Mouse (Mus musculus) limb, embryonic 13.5 days (tissue): ENCODE measurements around the gene Fam166a. TPM values are rescaled to one million over a fixed set of nuclear protein-coding genes. Genes with fewer than 3 reads are reported as not detected.
A peak's percentile ranks its signal among the peaks of the same experiment; 100 is the strongest.

ENCODE experiments used
- ATAC-seq: fragments of 200-750 bp; cut with Nextera tagmentation; 2 replicates; pipeline ENCODE4 v1.8.0; 2017; ENCODE audit warnings: low read depth, moderate number of reproducible peaks, moderate TSS enrichment; ENCODE audit not compliant: low FRiP score
- H3K27ac ChIP-seq: fragments of 300-500 bp; sonication (generic); 2 replicates; pipeline ENCODE4 v1.5.1; 2015; ENCODE audit warnings: inconsistent platforms, mild to moderate bottlenecking, moderate library complexity
- H3K27me3 ChIP-seq: fragments of 300-500 bp; sonication (generic); 2 replicates; pipeline ENCODE4 v1.6.1; 2015; ENCODE audit warnings: mild to moderate bottlenecking, inconsistent platforms
- H3K36me3 ChIP-seq: fragments of 300-500 bp; sonication (generic); 2 replicates; pipeline ENCODE4 v1.6.1; 2015; ENCODE audit warnings: inconsistent platforms, mild to moderate bottlenecking, moderate library complexity
- H3K4me1 ChIP-seq: fragments of 300-500 bp; sonication (generic); 2 replicates; pipeline ENCODE4 v1.6.1; 2015; ENCODE audit warnings: inconsistent platforms
- H3K4me2 ChIP-seq: fragments of 300-500 bp; sonication (generic); replicated peaks from 2 replicates; pipeline ENCODE4 v1.6.1; 2015; ENCODE audit warnings: inconsistent platforms, mild to moderate bottlenecking, moderate library complexity
- H3K4me3 ChIP-seq: fragments of 300-500 bp; sonication (generic); 2 replicates; pipeline ENCODE4 v1.5.1; 2015; ENCODE audit warnings: moderate library complexity, mild to moderate bottlenecking, inconsistent platforms
- H3K9ac ChIP-seq: fragments of 300-500 bp; sonication (generic); 2 replicates; pipeline ENCODE4 v1.6.1; 2015; ENCODE audit warnings: mild to moderate bottlenecking, inconsistent platforms
- H3K9me3 ChIP-seq: fragments of 300-500 bp; sonication (generic); 2 replicates; pipeline ENCODE4 v1.6.1; 2016; ENCODE audit warnings: inconsistent platforms
- WGBS: fragments of 180-500 bp; shearing (Covaris S2); methylation state at CpG from one replicate; pipeline ENCODE4 v1.1.7; 2015; 5-methylcytosine and 5-hydroxymethylcytosine counted together
- polyA plus RNA-seq: library from polyadenylated mRNA; unstranded; fragments of >200 nt; fragmentation: Nextera tagmentation; extraction: Ambion mirVana; gene quantifications from 2 replicates; pipeline ENCODE4 v1.2.1, GENCODE M21; 2015

Gene Fam166a
- polyA plus RNA-seq, 1 experiment from 2014 or later = not detected

DNA sequence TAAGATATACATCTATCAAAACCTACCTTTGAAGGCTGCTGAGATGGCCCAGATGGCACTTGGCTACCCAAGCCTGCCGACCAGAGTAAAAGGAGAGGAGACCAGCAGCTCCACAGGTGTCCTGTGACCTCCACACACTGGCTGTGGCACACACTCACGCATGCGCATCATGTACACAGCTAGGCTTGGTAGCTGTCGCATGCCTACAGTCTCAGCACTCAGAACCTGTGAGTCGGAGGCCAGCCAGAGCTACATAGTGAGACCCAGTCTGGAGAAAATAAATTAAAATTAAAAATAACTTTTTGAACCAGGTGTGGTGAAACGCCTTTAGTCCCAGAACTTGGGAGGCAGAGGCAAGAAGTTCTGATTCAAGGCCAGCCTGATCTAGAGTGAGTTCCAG lies 30.7 kb upstream of the Fam166a start:
- peaks cover 8% of the 10 kb centered on the region for H3K4me1 ChIP-seq
- H3K27me3 ChIP-seq = peaks cover 31% of the 10 kb centered on the region
- H3K9ac ChIP-seq = no peak overlapping the region
- no peak overlapping the region for H3K4me3 ChIP-seq
- H3K4me2 ChIP-seq = no peak overlapping the region
- 84% methylated on average over 6 of the region's 6 CpGs for WGBS
- ATAC-seq = no peak
- no peak overlapping the region for H3K27ac ChIP-seq
- no peaks in the 10 kb centered on the region for H3K9me3 ChIP-seq
- no peaks in the 10 kb centered on the region for H3K36me3 ChIP-seq

DNA sequence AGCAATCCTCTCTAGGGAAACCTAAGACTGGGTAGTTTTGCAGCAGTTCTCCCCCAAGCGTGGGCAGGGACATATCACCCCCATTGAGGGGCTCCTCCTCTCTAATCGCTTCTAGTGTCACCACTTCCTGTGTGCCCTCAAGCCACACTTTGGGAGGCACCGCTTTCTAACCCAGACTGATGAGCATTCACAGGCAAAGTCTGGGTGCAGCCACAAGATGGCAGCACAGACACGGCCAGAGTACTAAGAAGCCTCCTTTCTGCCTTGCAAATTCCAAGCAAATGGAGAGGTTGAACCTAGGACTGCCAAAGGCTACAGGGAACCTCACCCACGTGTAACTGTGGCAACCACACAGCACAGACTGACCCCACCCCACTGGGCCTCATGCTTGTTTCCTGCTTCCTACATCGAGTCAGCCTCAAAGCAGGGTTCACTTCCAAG lies 25.2 kb upstream of the Fam166a start:
- Histone ChIP-seq H3K36me3 (peaks cover 5% of the 10 kb centered on the region), H3K9ac (peak overlapping the region; percentile 45; the same call in 1 of the 2 replicates), H3K4me3 (no peak overlapping the region), H3K27me3 (peaks cover 38% of the 10 kb centered on the region), H3K9me3 (no peaks in the 10 kb centered on the region), H3K4me2 (peak overlapping the region; percentile 34), H3K27ac (no peak overlapping the region), H3K4me1 (peaks cover 12% of the 10 kb centered on the region)
- peak; percentile 84 for ATAC-seq
- 0% methylated on average over 6 of the region's 6 CpGs for WGBS

- Histone ChIP-seq H3K4me1 (peaks cover 12% of the 10 kb centered on the region), H3K27me3 (peaks cover 38% of the 10 kb centered on the region), H3K4me3 (no peak overlapping the region), H3K27ac (no peak overlapping the region), H3K36me3 (peaks cover 12% of the 10 kb centered on the region), H3K9me3 (no peaks in the 10 kb centered on the region), H3K4me2 (no peak overlapping the region), H3K9ac (no peak overlapping the region)
- 75% methylated on average over 5 of the region's 5 CpGs for WGBS
- no peak for ATAC-seq
Measured at GRCm38 (mm10) chr2:25194006-25194405, 24.5 kb upstream of the Fam166a start.

- H3K4me3 ChIP-seq = no peak overlapping the region
- no peak overlapping the region for H3K9ac ChIP-seq
- WGBS = 83% methylated on average over 17 of the region's 17 CpGs
- H3K27ac ChIP-seq = no peak overlapping the region
- peak overlapping the region; percentile 55 for H3K4me2 ChIP-seq
- ATAC-seq = no peak
- no peaks in the 10 kb centered on the region for H3K9me3 ChIP-seq
- H3K36me3 ChIP-seq = peaks cover 17% of the 10 kb centered on the region
- peaks cover 38% of the 10 kb centered on the region for H3K27me3 ChIP-seq
- H3K4me1 ChIP-seq = peaks cover 12% of the 10 kb centered on the region
Measured at GRCm38 (mm10) chr2:25194486-25195171, 23.9 kb upstream of the Fam166a start.

GRCm38 (mm10) chr2:25195211-25196156 lies 23.1 kb upstream of the Fam166a start:
- 0 out of 2 replicates have a peak overlapping the region, but pooled peaks have one; percentile 3 for H3K27ac ChIP-seq
- peak overlapping the region; percentile 33 for H3K4me3 ChIP-seq
- H3K27me3 ChIP-seq = peaks cover 38% of the 10 kb centered on the region
- 22% methylated on average over 55 of the region's 55 CpGs for WGBS
- no peak for ATAC-seq
- H3K9ac ChIP-seq = no peak overlapping the region
- peaks cover 26% of the 10 kb centered on the region for H3K36me3 ChIP-seq
- H3K9me3 ChIP-seq = no peaks in the 10 kb centered on the region
- H3K4me1 ChIP-seq = peaks cover 12% of the 10 kb centered on the region
- H3K4me2 ChIP-seq = peak overlapping the region; percentile 55

DNA sequence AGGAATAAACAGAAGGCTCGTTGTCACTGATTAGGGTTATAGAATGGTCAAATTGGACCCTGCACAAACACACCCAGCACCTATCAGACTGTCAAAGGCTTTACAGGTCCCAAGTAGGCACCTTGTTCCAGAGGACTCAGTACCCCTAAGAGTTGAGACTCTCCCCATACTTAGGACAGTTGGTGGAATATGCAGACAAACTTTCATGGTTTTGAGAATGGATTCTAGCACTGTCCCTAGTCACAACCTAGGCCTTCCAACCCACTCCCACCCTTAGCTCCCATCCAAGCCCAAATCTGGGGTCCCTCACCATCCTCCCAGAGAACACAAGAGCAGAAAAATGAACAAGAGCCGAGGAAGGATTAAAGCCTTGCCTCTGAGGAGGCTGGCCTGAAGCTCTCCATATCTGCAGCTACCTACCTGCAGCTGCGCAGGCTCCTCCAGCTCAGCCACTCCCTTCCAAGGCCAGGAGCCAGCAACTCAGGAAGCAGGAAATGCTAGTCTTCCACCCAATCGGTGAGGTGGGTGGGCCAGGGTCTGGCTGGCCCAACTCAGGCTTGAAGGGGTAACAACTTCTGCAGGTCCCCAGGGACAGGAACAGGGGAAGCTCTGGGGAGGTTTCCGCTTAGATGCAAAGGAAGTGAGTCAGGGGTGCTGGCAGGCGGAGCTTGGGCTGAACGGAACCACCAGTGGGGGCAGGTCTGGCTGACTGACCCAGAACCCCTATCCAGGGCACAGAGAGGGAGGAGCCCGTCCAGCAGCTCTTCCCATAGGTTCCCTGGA lies 22.2 kb upstream of the Fam166a start, which contains the start of gene Tor4a:
Tor4a (minus strand) TSS at position 715 of the 783 bp plus-strand sequence.
- Histone ChIP-seq H3K4me3 (peak within 1 kb of the TSS; percentile 33), H3K36me3 (peaks cover 35% of the 10 kb centered on the region), H3K27me3 (peaks cover 38% of the 10 kb centered on the region), H3K4me1 (peaks cover 12% of the 10 kb centered on the region), H3K4me2 (peak within 1 kb of the TSS; percentile 55), H3K9ac (no peak within 1 kb of the TSS), H3K9me3 (no peaks in the 10 kb centered on the region), H3K27ac (0 out of 2 replicates have a peak within 1 kb of the TSS, but pooled peaks have one; percentile 3)
- 4% methylated on average over 8 of the region's 8 CpGs for WGBS
- ATAC-seq = 0 out of 2 replicates have a peak, but pooled peaks have one; percentile 48

GRCm38 (mm10) chr2:25197191-25197590 lies 21.4 kb upstream of the Fam166a start:
- H3K4me1 ChIP-seq = peaks cover 12% of the 10 kb centered on the region
- WGBS = 25% methylated on average over 2 of the region's 2 CpGs
- no peaks in the 10 kb centered on the region for H3K9me3 ChIP-seq
- no peak overlapping the region for H3K9ac ChIP-seq
- no peak overlapping the region for H3K4me3 ChIP-seq
- ATAC-seq = no peak
- H3K27ac ChIP-seq = no peak overlapping the region
- H3K27me3 ChIP-seq = peaks cover 38% of the 10 kb centered on the region
- H3K36me3 ChIP-seq = peaks cover 43% of the 10 kb centered on the region
- H3K4me2 ChIP-seq = 0 out of 2 replicates have a peak overlapping the region, but pooled peaks have one; percentile 55

DNA sequence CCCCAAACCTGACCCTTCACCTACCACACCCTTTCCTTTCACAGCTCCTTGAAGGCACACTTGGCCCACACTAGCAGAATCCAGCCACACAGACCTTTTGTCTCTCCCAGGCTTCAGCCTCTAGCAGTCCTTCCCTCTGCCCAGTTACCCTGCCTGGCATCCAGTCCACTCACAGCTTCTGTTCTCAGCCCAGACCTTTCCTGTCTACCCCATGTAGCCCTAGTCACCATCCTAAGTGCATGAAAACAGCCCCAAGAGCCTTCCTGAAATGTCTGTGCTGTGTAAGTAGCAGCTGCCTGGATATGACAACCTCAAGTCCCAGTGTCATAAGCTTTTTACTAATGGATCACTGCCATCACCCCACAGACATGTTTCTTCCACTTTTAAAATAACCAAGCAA lies 20.6 kb upstream of the Fam166a start:
- H3K9ac ChIP-seq = no peak overlapping the region
- H3K9me3 ChIP-seq = no peaks in the 10 kb centered on the region
- peaks cover 38% of the 10 kb centered on the region for H3K27me3 ChIP-seq
- peaks cover 12% of the 10 kb centered on the region for H3K4me1 ChIP-seq
- peaks cover 51% of the 10 kb centered on the region for H3K36me3 ChIP-seq
- H3K27ac ChIP-seq = no peak overlapping the region
- H3K4me3 ChIP-seq = no peak overlapping the region
- ATAC-seq = no peak
- H3K4me2 ChIP-seq = no peak overlapping the region

- no peak overlapping the region for H3K9ac ChIP-seq
- 0 out of 2 replicates have a peak, but pooled peaks cover 4% of the 10 kb centered on the region for H3K4me1 ChIP-seq
- H3K27me3 ChIP-seq = peaks cover 18% of the 10 kb centered on the region
- H3K4me2 ChIP-seq = no peak overlapping the region
- 93% methylated on average over 2 of the region's 2 CpGs for WGBS
- H3K9me3 ChIP-seq = no peaks in the 10 kb centered on the region
- no peak overlapping the region for H3K4me3 ChIP-seq
- H3K27ac ChIP-seq = no peak overlapping the region
- ATAC-seq = no peak
- H3K36me3 ChIP-seq = peaks cover 77% of the 10 kb centered on the region
Measured at GRCm38 (mm10) chr2:25200631-25201030, 17.9 kb upstream of the Fam166a start.

- Histone ChIP-seq H3K27me3 (no peaks in the 10 kb centered on the region), H3K4me2 (no peak overlapping the region), H3K36me3 (peaks cover 99% of the 10 kb centered on the region), H3K4me1 (no peaks in the 10 kb centered on the region), H3K4me3 (no peak overlapping the region), H3K9ac (no peak overlapping the region), H3K9me3 (no peaks in the 10 kb centered on the region), H3K27ac (no peak overlapping the region)
- WGBS = 75% methylated on average over 4 of the region's 4 CpGs
- ATAC-seq = no peak
Measured at GRCm38 (mm10) chr2:25203631-25204214, 14.8 kb upstream of the Fam166a start.

DNA sequence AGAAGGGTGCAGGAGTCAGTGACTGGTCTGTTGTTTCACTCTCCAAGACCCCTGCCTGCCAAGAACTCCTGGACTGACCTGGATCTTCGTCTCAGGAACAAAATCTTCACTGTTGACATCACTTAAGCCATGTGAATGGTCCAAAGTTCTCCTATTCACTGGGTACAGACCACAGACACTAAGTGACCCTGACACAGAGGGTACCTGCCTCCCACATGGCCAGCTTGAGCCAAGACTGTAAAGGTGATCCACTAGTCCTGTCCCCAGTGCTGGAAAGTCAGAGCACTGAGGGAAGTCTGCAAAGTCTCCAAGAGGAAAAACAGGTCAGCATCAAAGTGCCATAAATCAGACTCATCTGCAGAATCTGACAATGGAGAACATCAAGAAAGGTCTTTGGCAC lies 11.0 kb upstream of the Fam166a start:
- Histone ChIP-seq H3K27me3 (0 out of 2 replicates have a peak, but pooled peaks cover under 1% of the 10 kb centered on the region), H3K4me1 (peaks cover 15% of the 10 kb centered on the region), H3K4me2 (no peak overlapping the region), H3K4me3 (no peak overlapping the region), H3K9me3 (no peaks in the 10 kb centered on the region), H3K36me3 (peaks cover 69% of the 10 kb centered on the region), H3K9ac (no peak overlapping the region), H3K27ac (no peak overlapping the region)
- no peak for ATAC-seq
- WGBS = 87% methylated on average over 1 of the region's 1 CpGs
